Comparison of ENCODE assay signal across 24 mouse cellular contexts in the genomic region with DNA sequence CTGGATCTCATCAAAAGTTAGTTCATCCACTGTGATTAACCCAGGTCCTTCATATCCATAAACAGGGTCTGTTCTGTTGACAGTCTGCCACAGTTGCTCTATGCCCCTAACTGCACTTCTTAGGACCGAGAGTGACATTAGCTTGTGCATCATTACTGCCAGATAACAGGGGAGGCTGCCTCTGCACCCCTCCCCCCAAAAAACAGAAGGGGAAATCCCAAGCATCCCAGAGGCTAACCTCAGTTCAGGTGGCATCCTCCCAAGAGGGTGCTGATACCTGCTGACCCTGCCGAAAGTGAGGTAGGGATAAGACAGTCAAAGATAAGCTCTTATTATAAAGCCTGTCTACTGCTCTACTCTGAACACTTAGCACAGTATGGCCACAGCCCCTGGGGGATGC.
DNase-seq lines count a peak whose midpoint lies in the region; ATAC-seq and TF ChIP-seq lines count a peak whose summit lies in the region.
"Had no signal": no experiment of that assay in that cellular context is flagged by ENCODE, and none has a peak within 500 bp of the region (broad histone marks: within the 10 kb centered on the region; RNA-seq: fewer than 3 reads in every experiment).

No protein-coding gene starts in this region.

- TF ChIP-seq CTCF in CH12.LX (conservative IDR thresholded peaks at IDR 0.05 in 1 of 2, IDR thresholded peaks at IDR 0.05 in 1 of 2; ENCODE audit: low read depth in 2 of 2, low read length in 2 of 2), result no peak
- TF ChIP-seq CTCF in lung, postnatal 0 days (IDR thresholded peaks at IDR 0.05), result no peak

- H3K36me3 ChIP-seq in CH12.LX (replicated peaks in 1 of 2; ENCODE audit: control insufficient read depth in 1 of 2, insufficient read depth in 1 of 2, low read length in 1 of 2), result no peaks in the 10 kb centered on the region
- H3K36me3 ChIP-seq in lung, postnatal 0 days (ENCODE audit: insufficient read depth, low read length), result no peaks in the 10 kb centered on the region
- H3K36me3 ChIP-seq: G1E had no signal

- no peak for TF ChIP-seq POLR2A in CH12.LX (IDR thresholded peaks at IDR 0.05; ENCODE audit: low read depth, low read length)

- no peaks in the 10 kb centered on the region for H3K27me3 ChIP-seq in CH12.LX (replicated peaks)
- H3K27me3 ChIP-seq in lung, postnatal 0 days (replicated peaks; ENCODE audit: insufficient read depth, low read length), result peaks cover 7% of the 10 kb centered on the region; the same call in 1 of the 2 replicates
- H3K27me3 ChIP-seq: Patski had no signal

- H3K4me1 ChIP-seq in CH12.LX (ENCODE audit: control insufficient read depth in 1 of 2, insufficient read depth in 2 of 2), result peaks cover 24 to 58% of the 10 kb centered on the region in 2 experiments
- H3K4me1 ChIP-seq in lung, postnatal 0 days (ENCODE audit: insufficient read depth, low read depth, low read length), result no peaks in the 10 kb centered on the region

- H3K27ac ChIP-seq in CH12.LX (ENCODE audit: insufficient read depth, low read depth), result no peak overlapping the region
- no peak overlapping the region for H3K27ac ChIP-seq in lung, postnatal 0 days (ENCODE audit: low read length)

- no peaks in the 10 kb centered on the region for H3K79me2 ChIP-seq in CH12.LX (replicated peaks; ENCODE audit: control insufficient read depth, extremely low read depth, insufficient read depth, poor library complexity, severe bottlenecking)

- H3K9ac ChIP-seq in CH12.LX (ENCODE audit: insufficient read depth, low read depth), result no peak overlapping the region
- no peak overlapping the region for H3K9ac ChIP-seq in lung, postnatal 0 days (replicated peaks; ENCODE audit: low read depth)

- no peak for TF ChIP-seq RAD21 in CH12.LX (IDR thresholded peaks at IDR 0.05; ENCODE audit: low read depth, low read length)

- no peak for ATAC-seq in CD4-positive, CD25-positive, alpha-beta regulatory T cell, adult 4 months
- ATAC-seq in lung, postnatal 0 days, result no peak
- ATAC-seq: activated CD4-positive, CD25-positive, alpha-beta regulatory T cell, adult 4 months; Patski had no signal

- in situ Hi-C loops in CH12.LX (cut with MboI; ENCODE audit: low pct_ligation_motif_present, low pct_unique_long_range_greater_than_20kb, low sequenced_read_pairs), result loop anchor here (10.0 to 25.0 kb wide), 2 partner anchors 122 to 465 kb away; a partner anchor contains a TSS

- peak; percentile 30 for DNase-seq in CD4-positive, CD25-positive, alpha-beta regulatory T cell, adult 2 months (ENCODE audit: low read depth, low spot score)
- peak; percentile 63 for DNase-seq in CD4-positive helper T cell, adult 2 months (ENCODE audit: low read depth, low spot score)
- DNase-seq in CH12.LX (ENCODE audit: extremely low read depth), result peak; percentile 71
- peak; percentile 50 for DNase-seq in induced T-regulatory cell, adult 2 months (ENCODE audit: low read depth)
- no peak for DNase-seq in cerebellum, postnatal 14 days
- no peak for DNase-seq in thymus, adult 18-20 months
- no peak for DNase-seq in lung, postnatal 0 days (ENCODE audit: low spot score)
- DNase-seq: adrenal gland, adult 2 months; adrenal gland, adult 8-10 months; adrenal gland, postnatal 10 days; adrenal gland, postnatal 14 days; adrenal gland, postnatal 25 days; adrenal gland, postnatal 36 days; B cell, adult 2 months; cerebellum, adult 11 months; cerebellum, adult 11-12 months; cerebellum, adult 18-20 months; cerebellum, adult 2 months; cerebellum, adult 8-10 months; cerebellum, adult 9-10 months had no signal

- WGBS in lung, postnatal 0 days, result 61% methylated on average over 2 of the region's 2 CpGs

- dilution Hi-C loops in CH12.LX (cut with MboI; ENCODE audit: extremely low pct_ligation_motif_present, extremely low pct_unique_long_range_greater_than_20kb, low sequenced_read_pairs), result no loop called here

- H3K4me3 ChIP-seq in CH12.LX (replicated peaks in 1 of 3; ENCODE audit: low read depth in 2 of 3, low read length in 2 of 3, poor library complexity in 1 of 3), result no peak overlapping the region
- H3K4me3 ChIP-seq in lung, postnatal 0 days (ENCODE audit: low read depth, low read length), result no peak overlapping the region

- no peak overlapping the region for H3K4me2 ChIP-seq in CH12.LX (ENCODE audit: insufficient read depth, low read depth, poor library complexity, severe bottlenecking)
- H3K4me2 ChIP-seq in lung, postnatal 0 days (replicated peaks; ENCODE audit: low read depth, low read length), result no peak overlapping the region

- H3K9me3 ChIP-seq in CH12.LX (replicated peaks; ENCODE audit: low read length), result peaks cover 3% of the 10 kb centered on the region
- no peaks in the 10 kb centered on the region for H3K9me3 ChIP-seq in lung, postnatal 0 days (ENCODE audit: low read length)
- H3K9me3 ChIP-seq: G1E had no signal

- TF ChIP-seq EP300 in CH12.LX (IDR thresholded peaks at IDR 0.05; ENCODE audit: low read length), result peak; percentile 76; the same call in 1 of the 2 replicates
- no peak for TF ChIP-seq EP300 in lung, postnatal 0 days (IDR thresholded peaks at IDR 0.05)

TF ChIP-seq in CH12.LX, 34 proteins besides CTCF, POLR2A, EP300 and RAD21:
- TF ChIP-seq MXI1 (IDR thresholded peaks at IDR 0.05; ENCODE audit: low read depth, low read length) (no peak), ELF1 (IDR thresholded peaks at IDR 0.05; ENCODE audit: low read depth, low read length) (no peak), BHLHE40 (IDR thresholded peaks at IDR 0.05; ENCODE audit: low read depth, low read length) (peak; percentile 46; the same call in 1 of the 2 replicates), TCF12 (IDR thresholded peaks at IDR 0.05; ENCODE audit: low read depth, low read length) (peak; percentile 32; the same call in 1 of the 2 replicates), GABPA (IDR thresholded peaks at IDR 0.05; ENCODE audit: insufficient replicate concordance, low read depth, low read length) (no peak), ZNF384 (IDR thresholded peaks at IDR 0.05; ENCODE audit: low read depth, low read length) (no peak), E2F4 (IDR thresholded peaks at IDR 0.05; ENCODE audit: insufficient replicate concordance, low read depth, low read length) (no peak), ETS1 (conservative IDR thresholded peaks at IDR 0.05; ENCODE audit: low read depth, low read length) (no peak; the same call in 1 of the 2 replicates)

Comparison
In these comparisons a context has a peak if more than half of its experiments do, and no peak if none do; other contexts are left out.
1. DNase-seq: peak in CD4-positive, CD25-positive, alpha-beta regulatory T cell, adult 2 months (single experiment), CD4-positive helper T cell, adult 2 months (single experiment), CH12.LX (single experiment) and induced T-regulatory cell, adult 2 months (single experiment); none in cerebellum, postnatal 14 days (0 of 2), thymus, adult 18-20 months (0 of 2) and lung, postnatal 0 days (single experiment).